ENCODE assay signal across 24 mouse cellular contexts in the genomic region with DNA sequence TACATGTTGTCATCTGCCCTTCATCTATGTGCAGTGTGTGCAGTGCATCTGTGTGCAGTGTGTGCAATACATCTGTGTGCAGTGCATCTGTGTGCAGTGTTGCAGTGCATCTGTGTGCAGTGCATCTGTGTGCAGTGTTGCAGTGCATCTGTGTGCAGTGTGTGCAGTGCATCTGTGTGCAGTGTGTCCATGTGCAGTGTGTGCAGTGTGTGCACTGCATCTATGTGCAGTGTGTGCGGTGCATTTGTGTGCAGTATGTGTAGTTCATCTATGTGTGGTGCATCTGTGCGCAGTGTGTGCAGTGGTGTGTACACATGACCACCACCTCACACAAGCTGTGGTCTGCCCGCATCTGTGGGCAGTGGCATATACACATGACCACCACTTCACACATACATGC. TPM values are rescaled to one million over a fixed set of nuclear protein-coding genes. Genes with fewer than 3 reads are reported as not detected.
DNase-seq lines count a peak whose midpoint lies in the region; ATAC-seq and TF ChIP-seq lines count a peak whose summit lies in the region.
"Had no signal": no experiment of that assay in that cellular context is flagged by ENCODE, and none has a peak within 500 bp of the region (broad histone marks: within the 10 kb centered on the region; RNA-seq: fewer than 3 reads in every experiment).

No protein-coding gene starts in this region.

- TF ChIP-seq RAD21 in MEL (IDR thresholded peaks at IDR 0.05; ENCODE audit: low read depth, low read length), result no peak

- peaks cover 43% of the 10 kb centered on the region for H3K27me3 ChIP-seq in megakaryocyte, embryonic 14.5 days (replicated peaks)
- H3K27me3 ChIP-seq in G1E (ENCODE audit: insufficient read depth, low read length) (peaks cover 60% of the 10 kb centered on the region), MEL (ENCODE audit: control insufficient read depth in 1 of 2, insufficient read depth in 2 of 2, low read length in 2 of 2) (peaks cover 2 to 12% of the 10 kb centered on the region in 2 experiments)
- H3K27me3 ChIP-seq: Patski had no signal

- no peak for TF ChIP-seq EP300 in MEL (IDR thresholded peaks at IDR 0.05; ENCODE audit: low read depth in 1 of 2, low read length in 2 of 2)

- H3K4me3 ChIP-seq in megakaryocyte, embryonic 14.5 days (replicated peaks), result peak overlapping the region; percentile 81
- H3K4me3 ChIP-seq in G1E (ENCODE audit: low read depth, low read length) (peak overlapping the region; percentile 7; the same call in 1 of the 2 replicates), MEL (ENCODE audit: control insufficient read depth in 1 of 2, insufficient read depth in 1 of 2, low read depth in 2 of 2, low read length in 2 of 2) (no peak overlapping the region)

- TF ChIP-seq POLR2A in MEL (IDR thresholded peaks at IDR 0.05; ENCODE audit: control insufficient read depth in 1 of 2, insufficient read depth in 1 of 2, low read depth in 1 of 2, low read length in 2 of 2, poor library complexity in 1 of 2), result no peak

- no peak overlapping the region for H3K27ac ChIP-seq in MEL (ENCODE audit: control insufficient read depth, low read depth, low read length)

- H3K79me2 ChIP-seq in MEL (ENCODE audit: control insufficient read depth, insufficient read depth, low read length, poor library complexity), result no peaks in the 10 kb centered on the region

- peaks cover 54% of the 10 kb centered on the region for H3K4me1 ChIP-seq in megakaryocyte, embryonic 14.5 days
- H3K4me1 ChIP-seq in G1E (ENCODE audit: insufficient read depth, low read depth, low read length) (peaks cover 6% of the 10 kb centered on the region), MEL (ENCODE audit: control insufficient read depth in 1 of 2, insufficient read depth in 2 of 2, low read length in 2 of 2) (no peaks in the 10 kb centered on the region)

- ATAC-seq in megakaryocyte, adult 5-6 weeks (ENCODE audit: poor library complexity, severe bottlenecking), result no peak
- ATAC-seq in G1E (ENCODE audit: extremely low read depth, insufficient number of reproducible peaks, low FRiP score, poor library complexity, severe bottlenecking), result no peak
- ATAC-seq: activated CD4-positive, CD25-positive, alpha-beta regulatory T cell, adult 4 months; CD4-positive, CD25-positive, alpha-beta regulatory T cell, adult 4 months; Patski had no signal

- H3K36me3 ChIP-seq in megakaryocyte, embryonic 14.5 days (replicated peaks; ENCODE audit: low read length), result no peaks in the 10 kb centered on the region
- H3K36me3 ChIP-seq in G1E (replicated peaks) (no peaks in the 10 kb centered on the region), MEL (ENCODE audit: control insufficient read depth in 1 of 2, insufficient read depth in 2 of 2, low read length in 2 of 2) (no peaks in the 10 kb centered on the region)

- DNase-seq in G1E (ENCODE audit: low spot score), result no peak
- no peak for DNase-seq in MEL (ENCODE audit: low read depth, low spot score)
- no peak for DNase-seq in cerebellum, adult 9-10 months
- no peak for DNase-seq in urinary bladder, postnatal 4 days (ENCODE audit: low spot score in 2 of 2)
- DNase-seq: adrenal gland, adult 2 months; adrenal gland, adult 8-10 months; adrenal gland, postnatal 10 days; adrenal gland, postnatal 14 days; adrenal gland, postnatal 25 days; adrenal gland, postnatal 36 days; B cell, adult 2 months; cerebellum, adult 11 months; cerebellum, adult 11-12 months; cerebellum, adult 18-20 months; cerebellum, adult 2 months; cerebellum, adult 8-10 months had no signal

- H3K9ac ChIP-seq in MEL (ENCODE audit: control insufficient read depth, low read depth, low read length, poor library complexity, severe bottlenecking), result no peak overlapping the region

- TF ChIP-seq CTCF in G1E (IDR thresholded peaks at IDR 0.05; ENCODE audit: low read depth, low read length) (no peak), MEL (IDR thresholded peaks at IDR 0.05 in 2 of 3, conservative IDR thresholded peaks at IDR 0.05 in 1 of 3; ENCODE audit: control insufficient read depth in 1 of 3, insufficient read depth in 1 of 3, low read depth in 2 of 3, low read length in 3 of 3, poor library complexity in 1 of 3, severe bottlenecking in 1 of 3) (no peak)

- no peaks in the 10 kb centered on the region for H3K9me3 ChIP-seq in megakaryocyte, embryonic 14.5 days
- H3K9me3 ChIP-seq in G1E (replicated peaks), result peaks cover 4% of the 10 kb centered on the region
- H3K9me3 ChIP-seq in MEL (replicated peaks; ENCODE audit: insufficient read depth, low read length), result no peaks in the 10 kb centered on the region

TF ChIP-seq in MEL, 35 proteins besides CTCF, POLR2A, EP300 and RAD21:
- TF ChIP-seq POLR2AphosphoS2 (IDR thresholded peaks at IDR 0.05; ENCODE audit: low read length), result no peak
- TF ChIP-seq HCFC1 (IDR thresholded peaks at IDR 0.05; ENCODE audit: low read depth, low read length), result no peak
- TF ChIP-seq TAL1 (IDR thresholded peaks at IDR 0.05; ENCODE audit: low read length), result no peak
- TF ChIP-seq POLR2AphosphoS5 (IDR thresholded peaks at IDR 0.05; ENCODE audit: borderline replicate concordance, low read depth, low read length), result peak; percentile 84; the same call in 1 of the 2 replicates

RNA-seq across cellular contexts. Expression of gene Gm266, which starts 19.3 kb away (rescaled TPM):
- polyA plus RNA-seq in megakaryocyte, embryonic 14.5 days (2012; ENCODE audit: insufficient read depth, low replicate concordance), result 0.22 TPM in 1 of 2 replicates, not detected in the other
- total RNA-seq in megakaryocyte, adult 5-6 weeks (2015), result not detected in 2 replicates
- not detected in 2 replicates for total RNA-seq in megakaryocyte, adult 5-6 weeks (2017)
- not detected in 2 replicates for total RNA-seq in G1E (2014; fragmentation: Nextera tagmentation)
- 0.11 TPM in 1 of 2 replicates, not detected in the other for total RNA-seq in G1E (2017)
- polyA plus RNA-seq in G1E (2012), result not detected in 2 replicates
- not detected in 2 replicates for total RNA-seq in MEL (2012; rRNA removed)
- polyA plus RNA-seq in MEL (2012; ENCODE audit: insufficient read depth in 1 of 2, insufficient read length in 2 of 2, low read depth in 1 of 2, low replicate concordance in 2 of 2, missing spikeins in 1 of 2), result not detected
- total RNA-seq: adrenal gland, adult 18-20 months; adrenal gland, adult 8-10 months; adrenal gland, postnatal 14 days; adrenal gland, postnatal 25 days; CH12.LX had no signal
- polyA plus RNA-seq: activated CD4-positive, CD25-positive, alpha-beta regulatory T cell, adult 4 months; CD4-positive, CD25-positive, alpha-beta regulatory T cell, adult 4 months had no signal

RNA-seq across cellular contexts. Expression of gene Tnfaip2, which starts 24.1 kb away (rescaled TPM):
- polyA plus RNA-seq in megakaryocyte, embryonic 14.5 days (2012; ENCODE audit: insufficient read depth, low replicate concordance), result 1.1 and 11.3 TPM in 2 replicates
- total RNA-seq in megakaryocyte, adult 5-6 weeks (2015), result 42.7 and 43.7 TPM in 2 replicates
- 81.0 and 109 TPM in 2 replicates for total RNA-seq in megakaryocyte, adult 5-6 weeks (2017)
- total RNA-seq in G1E (2014; fragmentation: Nextera tagmentation) (82.1 and 94.7 TPM in 2 replicates), G1E (2017) (83.6 and 101 TPM in 2 replicates), MEL (2012; rRNA removed) (62.5 and 77.2 TPM in 2 replicates)
- polyA plus RNA-seq in G1E (2012) (66.3 and 123 TPM in 2 replicates), MEL (2012; ENCODE audit: insufficient read depth in 1 of 2, insufficient read length in 2 of 2, low read depth in 1 of 2, low replicate concordance in 2 of 2, missing spikeins in 1 of 2) (10 to 100 TPM; 51.4 to 66.8 TPM)
- polyA plus RNA-seq: activated CD4-positive, CD25-positive, alpha-beta regulatory T cell, adult 4 months; CD4-positive, CD25-positive, alpha-beta regulatory T cell, adult 4 months had no signal

RNA-seq across cellular contexts. Expression of gene Exoc3l4, which starts 49.6 kb away (rescaled TPM):
- polyA plus RNA-seq in megakaryocyte, embryonic 14.5 days (2012; ENCODE audit: insufficient read depth, low replicate concordance), result 38.6 and 61.4 TPM in 2 replicates
- 0.39 and 1.1 TPM in 2 replicates for total RNA-seq in megakaryocyte, adult 5-6 weeks (2015)
- total RNA-seq in megakaryocyte, adult 5-6 weeks (2017), result 0.29 TPM in 1 of 2 replicates, not detected in the other
- total RNA-seq in G1E (2014; fragmentation: Nextera tagmentation), result not detected in 2 replicates
- 0.27 TPM in 1 of 2 replicates, not detected in the other for total RNA-seq in G1E (2017)
- polyA plus RNA-seq in G1E (2012), result not detected in 2 replicates
- total RNA-seq in MEL (2012; rRNA removed), result 0.04 TPM in 1 of 2 replicates, not detected in the other
- polyA plus RNA-seq in MEL (2012; ENCODE audit: insufficient read depth in 1 of 2, insufficient read length in 2 of 2, low read depth in 1 of 2, low replicate concordance in 2 of 2, missing spikeins in 1 of 2), result under 1 TPM in 1 of 2 experiments, not detected in 1; 0.17 TPM
- polyA plus RNA-seq: activated CD4-positive, CD25-positive, alpha-beta regulatory T cell, adult 4 months; CD4-positive, CD25-positive, alpha-beta regulatory T cell, adult 4 months had no signal

RNA-seq across cellular contexts. Expression of gene Lbhd2, which starts 59.8 kb away (rescaled TPM):
- not detected in 2 replicates for polyA plus RNA-seq in megakaryocyte, embryonic 14.5 days (2012; ENCODE audit: insufficient read depth, low replicate concordance)
- not detected in 2 replicates for total RNA-seq in megakaryocyte, adult 5-6 weeks (2015)
- total RNA-seq in megakaryocyte, adult 5-6 weeks (2017), result not detected in 2 replicates
- total RNA-seq in G1E (2014; fragmentation: Nextera tagmentation) (not detected in 2 replicates), G1E (2017) (not detected in 2 replicates), MEL (2012; rRNA removed) (not detected in 2 replicates)
- polyA plus RNA-seq in G1E (2012) (not detected in 2 replicates), MEL (2012; ENCODE audit: insufficient read depth in 1 of 2, insufficient read length in 2 of 2, low read depth in 1 of 2, low replicate concordance in 2 of 2, missing spikeins in 1 of 2) (not detected)
- total RNA-seq: adrenal gland, adult 18-20 months; CH12.LX had no signal
- polyA plus RNA-seq: activated CD4-positive, CD25-positive, alpha-beta regulatory T cell, adult 4 months; C2C12; CD4-positive, CD25-positive, alpha-beta regulatory T cell, adult 4 months; Patski had no signal

Comparison
In these comparisons a context has a peak if more than half of its experiments do, and no peak if none do; other contexts are left out.
1. H3K4me3 ChIP-seq: peak in megakaryocyte, embryonic 14.5 days (single experiment) and G1E (single experiment); none in MEL (0 of 2).